Mouse (Mus musculus): ENCODE data around the gene Gdpd3. TPM values are rescaled to one million over a fixed set of nuclear protein-coding genes. Genes with fewer than 3 reads are reported as not detected.
"Not testable (repeated sequence)": the region's sequence is repeated elsewhere in the genome, so short reads cannot be mapped to it uniquely, and the experiment has no call there.

Gdpd3 gene
- total RNA-seq (2014; rRNA removed), result 0.43 and 3.4 TPM in 2 replicates
- polyA plus RNA-seq (2015; fragmentation: Nextera tagmentation; extraction: Ambion mirVana), result 0.92 and 0.99 TPM in 2 replicates

- no peak within 1 kb of the TSS for H3K27ac ChIP-seq
- peaks cover 59% of the 10 kb centered on the region for H3K36me3 ChIP-seq (ENCODE audit: insufficient read depth, low read length)
- no peak for ATAC-seq
Measured at GRCm38 (mm10) chr7:126766201-126766600, at the start of gene Gdpd3. Gdpd3 (plus strand) TSS chr7:126766334.

DNA sequence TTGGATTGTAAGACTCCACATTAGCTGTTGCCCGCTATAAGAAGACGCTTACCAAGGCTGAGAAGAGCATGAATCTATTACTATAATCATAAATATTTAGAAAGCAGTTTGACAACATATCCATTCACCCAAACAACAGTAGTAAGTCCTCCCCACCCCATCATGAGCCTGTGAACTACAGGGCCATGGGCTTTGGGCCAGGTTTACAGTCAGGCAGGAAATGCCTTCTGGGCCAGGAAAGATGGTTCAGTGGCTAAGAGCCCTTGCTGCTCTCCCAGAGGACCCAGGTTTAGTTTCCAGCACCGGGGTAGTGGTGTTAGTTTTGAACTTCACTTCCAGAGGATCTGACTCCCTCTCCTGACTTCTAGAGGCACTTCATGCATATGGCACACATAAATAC, 48.6 kb upstream of the Gdpd3 start:
- ATAC-seq (no peak), DNase-seq (ENCODE audit: low spot score) (no peak)
- H3K27me3 ChIP-seq (ENCODE audit: insufficient read depth, low read length), result no peaks in the 10 kb centered on the region
- H3K4me3 ChIP-seq (ENCODE audit: low read length), result no peak overlapping the region
- no peaks in the 10 kb centered on the region for H3K4me1 ChIP-seq (ENCODE audit: insufficient read depth, low read length)
- no peak overlapping the region for H3K9ac ChIP-seq (replicated peaks; ENCODE audit: low read length)
- WGBS, result 89% methylated on average over 3 of the region's 3 CpGs
- no peak for TF ChIP-seq CTCF (IDR thresholded peaks at IDR 0.05; ENCODE audit: low read depth)
- no peak overlapping the region for H3K27ac ChIP-seq
- H3K36me3 ChIP-seq (ENCODE audit: insufficient read depth, low read length), result no peaks in the 10 kb centered on the region
- no peak overlapping the region for H3K4me2 ChIP-seq (ENCODE audit: low read depth, low read length)
- no peaks in the 10 kb centered on the region for H3K9me3 ChIP-seq (ENCODE audit: low read length)

More at GRCm38 (mm10) chr7:126766201-126766600, at the start of gene Gdpd3:
- Histone ChIP-seq H3K4me1 (ENCODE audit: insufficient read depth, low read length) (peaks cover 9% of the 10 kb centered on the region; the same call in 1 of the 2 replicates), H3K4me3 (ENCODE audit: low read length) (no peak within 1 kb of the TSS), H3K9ac (replicated peaks; ENCODE audit: low read length) (no peak within 1 kb of the TSS), H3K9me3 (ENCODE audit: low read length) (no peaks in the 10 kb centered on the region), H3K27me3 (ENCODE audit: insufficient read depth, low read length) (no peaks in the 10 kb centered on the region), H3K4me2 (ENCODE audit: low read depth, low read length) (no peak within 1 kb of the TSS)
- TF ChIP-seq CTCF (IDR thresholded peaks at IDR 0.05; ENCODE audit: low read depth), result no peak
- 85% methylated on average over 16 of the region's 16 CpGs for WGBS
- no peak for DNase-seq (ENCODE audit: low spot score)

GRCm38 (mm10) chr7:126718787-126719337, 47.3 kb upstream of the Gdpd3 start:
- ATAC-seq (no peak), DNase-seq (ENCODE audit: low spot score) (no peak)
- H3K9me3 ChIP-seq (ENCODE audit: low read length), result no peaks in the 10 kb centered on the region
- H3K36me3 ChIP-seq (ENCODE audit: insufficient read depth, low read length), result no peaks in the 10 kb centered on the region
- 94% methylated on average over 5 of the region's 5 CpGs for WGBS
- H3K27ac ChIP-seq, result no peak overlapping the region
- H3K27me3 ChIP-seq (ENCODE audit: insufficient read depth, low read length), result no peaks in the 10 kb centered on the region
- H3K4me3 ChIP-seq (ENCODE audit: low read length), result no peak overlapping the region
- H3K4me1 ChIP-seq (ENCODE audit: insufficient read depth, low read length), result no peaks in the 10 kb centered on the region
- TF ChIP-seq CTCF (IDR thresholded peaks at IDR 0.05; ENCODE audit: low read depth), result no peak
- H3K9ac ChIP-seq (replicated peaks; ENCODE audit: low read length), result no peak overlapping the region
- no peak overlapping the region for H3K4me2 ChIP-seq (ENCODE audit: low read depth, low read length)

DNA sequence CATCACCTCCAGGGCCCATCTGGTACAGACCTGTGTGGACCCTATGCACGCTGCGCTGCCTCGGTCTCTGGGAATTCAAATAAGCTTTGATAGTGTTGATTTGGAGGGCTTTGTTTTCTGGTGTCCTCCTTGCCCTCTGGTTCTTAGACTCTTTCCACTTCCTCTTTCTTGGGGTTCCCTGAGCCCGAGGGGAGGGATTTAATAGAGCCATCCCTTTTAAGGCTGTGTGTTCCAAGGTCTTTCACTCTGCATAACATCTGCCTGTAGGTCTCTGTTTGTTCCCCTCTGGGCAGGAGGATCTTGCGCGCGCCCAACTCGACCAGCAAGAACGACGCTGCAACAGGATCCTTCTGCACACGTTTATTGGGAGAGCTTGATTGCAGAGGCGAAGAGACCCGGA, 44.5 kb upstream of the Gdpd3 start:
- H3K36me3 ChIP-seq (ENCODE audit: insufficient read depth, low read length), result no peaks in the 10 kb centered on the region
- H3K9me3 ChIP-seq (ENCODE audit: low read length), result no peaks in the 10 kb centered on the region
- ATAC-seq (no peak), DNase-seq (ENCODE audit: low spot score) (no peak)
- no peaks in the 10 kb centered on the region for H3K27me3 ChIP-seq (ENCODE audit: insufficient read depth, low read length)
- no peak overlapping the region for H3K9ac ChIP-seq (replicated peaks; ENCODE audit: low read length)
- H3K4me3 ChIP-seq (ENCODE audit: low read length), result no peak overlapping the region
- no peak for TF ChIP-seq CTCF (IDR thresholded peaks at IDR 0.05; ENCODE audit: low read depth)
- no peak overlapping the region for H3K4me2 ChIP-seq (ENCODE audit: low read depth, low read length)
- WGBS, result 90% methylated on average over 13 of the region's 13 CpGs
- no peaks in the 10 kb centered on the region for H3K4me1 ChIP-seq (ENCODE audit: insufficient read depth, low read length)
- no peak overlapping the region for H3K27ac ChIP-seq

GRCm38 (mm10) chr7:126725077-126725476, 41.1 kb upstream of the Gdpd3 start:
- H3K4me1 ChIP-seq (ENCODE audit: insufficient read depth, low read length), result no peaks in the 10 kb centered on the region
- H3K9ac ChIP-seq (replicated peaks; ENCODE audit: low read length), result no peak overlapping the region
- H3K27ac ChIP-seq, result no peak overlapping the region
- TF ChIP-seq CTCF (IDR thresholded peaks at IDR 0.05; ENCODE audit: low read depth), result no peak
- DNase-seq (ENCODE audit: low spot score) (no peak), ATAC-seq (no peak)
- H3K9me3 ChIP-seq (ENCODE audit: low read length), result no peaks in the 10 kb centered on the region
- 79% methylated on average over 3 of the region's 3 CpGs for WGBS
- no peak overlapping the region for H3K4me2 ChIP-seq (ENCODE audit: low read depth, low read length)
- H3K4me3 ChIP-seq (ENCODE audit: low read length), result no peak overlapping the region
- H3K27me3 ChIP-seq (ENCODE audit: insufficient read depth, low read length), result no peaks in the 10 kb centered on the region
- H3K36me3 ChIP-seq (ENCODE audit: insufficient read depth, low read length), result no peaks in the 10 kb centered on the region

DNA sequence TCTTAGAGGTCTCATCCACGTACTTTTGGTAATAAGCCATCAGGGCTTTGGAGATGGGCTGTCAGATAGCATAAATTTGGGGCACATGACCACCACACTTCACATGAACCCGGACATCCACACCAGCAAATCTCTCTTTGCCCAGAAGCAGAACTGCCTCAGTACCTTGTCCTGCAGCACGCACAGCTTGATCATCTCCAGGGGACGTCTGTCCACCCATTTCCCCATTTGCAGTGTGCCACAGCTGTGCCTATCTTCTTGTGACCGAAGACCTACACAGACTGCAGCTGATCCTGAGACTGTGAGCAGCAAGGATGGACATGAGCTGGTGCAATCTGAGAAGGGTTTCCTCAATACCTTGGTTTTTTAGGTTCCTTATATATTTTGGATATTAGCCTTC, 40.5 kb upstream of the Gdpd3 start:
- H3K36me3 ChIP-seq (ENCODE audit: insufficient read depth, low read length), result no peaks in the 10 kb centered on the region
- no peak overlapping the region for H3K4me3 ChIP-seq (ENCODE audit: low read length)
- no peak overlapping the region for H3K9ac ChIP-seq (replicated peaks; ENCODE audit: low read length)
- 84% methylated on average over 5 of the region's 5 CpGs for WGBS
- H3K9me3 ChIP-seq (ENCODE audit: low read length), result no peaks in the 10 kb centered on the region
- no peaks in the 10 kb centered on the region for H3K27me3 ChIP-seq (ENCODE audit: insufficient read depth, low read length)
- DNase-seq (ENCODE audit: low spot score) (no peak), ATAC-seq (no peak)
- TF ChIP-seq CTCF (IDR thresholded peaks at IDR 0.05; ENCODE audit: low read depth), result no peak
- no peaks in the 10 kb centered on the region for H3K4me1 ChIP-seq (ENCODE audit: insufficient read depth, low read length)
- H3K27ac ChIP-seq, result no peak overlapping the region
- H3K4me2 ChIP-seq (ENCODE audit: low read depth, low read length), result no peak overlapping the region

DNA sequence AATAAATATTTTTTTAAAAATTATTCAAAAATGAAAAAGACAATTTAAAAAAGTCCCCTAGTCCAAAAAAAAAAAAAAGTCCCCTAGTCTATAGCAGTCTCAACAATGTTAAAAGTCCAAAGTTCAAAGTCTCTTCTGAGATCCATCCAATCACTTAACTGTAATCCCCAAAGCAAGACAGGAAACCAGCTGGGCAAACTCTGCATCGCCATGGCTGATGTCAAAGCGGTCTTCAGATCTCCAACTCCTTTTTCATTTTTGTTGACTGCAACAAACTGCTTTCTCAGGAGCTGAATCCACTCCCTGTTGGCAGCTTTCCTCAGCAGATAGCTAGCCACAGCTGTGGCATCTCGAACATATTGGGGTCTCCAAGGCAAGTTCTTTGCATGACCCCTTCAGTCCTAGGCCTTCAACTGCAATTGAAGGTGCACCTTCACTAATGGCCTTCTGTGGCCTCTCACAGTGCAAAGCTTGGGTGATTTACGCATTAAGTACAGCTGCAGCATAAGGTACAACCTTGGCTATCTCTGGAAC, 35.8 kb upstream of the Gdpd3 start:
- H3K4me3 ChIP-seq (ENCODE audit: low read length); H3K9ac ChIP-seq (replicated peaks; ENCODE audit: low read length); H3K4me1 ChIP-seq (ENCODE audit: insufficient read depth, low read length); DNase-seq (ENCODE audit: low spot score); H3K27ac ChIP-seq; H3K27me3 ChIP-seq (ENCODE audit: insufficient read depth, low read length); H3K9me3 ChIP-seq (ENCODE audit: low read length); H3K36me3 ChIP-seq (ENCODE audit: insufficient read depth, low read length); ATAC-seq; H3K4me2 ChIP-seq (ENCODE audit: low read depth, low read length): not testable (repeated sequence)
- WGBS, result 82% methylated on average over 4 of the region's 4 CpGs
